Mouse (Mus musculus) urinary bladder, postnatal 10 days (tissue): ENCODE measurements around the gene Fmo4.

Experiments
- DNase-seq: peaks from one replicate; pipeline ENCODE4 v3.0.0; 2022; ENCODE audit warnings: low spot score

The Fmo4 gene

GRCm38 (mm10) chr1:162813836-162814156 lies at the start of gene Fmo4:
Gene Fmo4, minus strand, starts transcription at chr1:162813972.
- DNase-seq: no peak

- no peak for DNase-seq
Observed at GRCm38 (mm10) chr1:162862328-162862727, 48.6 kb upstream of the Fmo4 start.

- no peak for DNase-seq
Observed at GRCm38 (mm10) chr1:162859996-162860605, 46.3 kb upstream of the Fmo4 start.

- DNase-seq: no peak
Observed at GRCm38 (mm10) chr1:162859545-162859976, 45.8 kb upstream of the Fmo4 start.

GRCm38 (mm10) chr1:162858748-162859130 lies 45.0 kb upstream of the Fmo4 start:
- DNase-seq: no peak

GRCm38 (mm10) chr1:162857766-162858747 lies 44.3 kb upstream of the Fmo4 start:
- DNase-seq: no peak

- no peak for DNase-seq
Observed at GRCm38 (mm10) chr1:162853812-162854482, 40.2 kb upstream of the Fmo4 start.

- DNase-seq: no peak
Observed at GRCm38 (mm10) chr1:162847554-162847953, 33.8 kb upstream of the Fmo4 start.

- DNase-seq: no peak
Observed at GRCm38 (mm10) chr1:162840211-162840610, 26.4 kb upstream of the Fmo4 start.

- no peak for DNase-seq
Observed at GRCm38 (mm10) chr1:162838976-162839375, 25.2 kb upstream of the Fmo4 start.

- DNase-seq: no peak
Observed at GRCm38 (mm10) chr1:162834342-162834741, 20.6 kb upstream of the Fmo4 start.

- no peak for DNase-seq
Observed at GRCm38 (mm10) chr1:162832574-162832953, 18.8 kb upstream of the Fmo4 start.

GRCm38 (mm10) chr1:162831838-162832573 lies 18.2 kb upstream of the Fmo4 start:
- no peak for DNase-seq

GRCm38 (mm10) chr1:162819280-162819679 lies 5.5 kb upstream of the Fmo4 start:
- DNase-seq: no peak

- DNase-seq: no peak
Observed at GRCm38 (mm10) chr1:162815381-162816127, 1.8 kb upstream of the Fmo4 start.

GRCm38 (mm10) chr1:162814932-162815331 lies 1.2 kb upstream of the Fmo4 start:
- no peak for DNase-seq

- no peak for DNase-seq
Observed at GRCm38 (mm10) chr1:162813143-162813835, 483 bp downstream of the Fmo4 start.

- no peak for DNase-seq
Observed at GRCm38 (mm10) chr1:162808541-162808940, 5.2 kb downstream of the Fmo4 start.

- DNase-seq: no peak
Observed at GRCm38 (mm10) chr1:162807441-162807840, 6.3 kb downstream of the Fmo4 start.

- DNase-seq: no peak
Observed at GRCm38 (mm10) chr1:162805011-162805410, 8.8 kb downstream of the Fmo4 start.

- no peak for DNase-seq
Observed at GRCm38 (mm10) chr1:162796441-162796840, 17.3 kb downstream of the Fmo4 start.
